Mouse (Mus musculus) gastrocnemius, postnatal 10 days (tissue): ENCODE data around the gene Rad50. TPM values are rescaled to one million over a fixed set of nuclear protein-coding genes. Genes with fewer than 3 reads are reported as not detected.

Source experiments
- DNase-seq: peaks from one replicate; pipeline ENCODE4 v3.0.0; 2021; ENCODE audit warnings: mixed read lengths
- total RNA-seq, 2 experiments: library from RNA; stranded (reverse); gene quantifications; 2 replicates each; pipeline ENCODE4 v1.2.3; 2021

The Rad50 gene
- total RNA-seq, 2 experiments from 2014 or later, result 7.9 to 10.1 TPM

GRCm38 (mm10) chr11:53633644-53634043 lies 73.5 kb downstream of the Rad50 start:
- no peak for DNase-seq

GRCm38 (mm10) chr11:53632122-53632733 lies 74.9 kb downstream of the Rad50 start:
- DNase-seq, result no peak

GRCm38 (mm10) chr11:53627859-53628258 lies 79.3 kb downstream of the Rad50 start:
- DNase-seq, result peak; percentile 69

GRCm38 (mm10) chr11:53626802-53627373 lies 80.2 kb downstream of the Rad50 start:
- no peak for DNase-seq

GRCm38 (mm10) chr11:53624124-53624523 lies 83.0 kb downstream of the Rad50 start:
- DNase-seq, result no peak

- DNase-seq, result no peak
Observed at GRCm38 (mm10) chr11:53623573-53623972, 83.5 kb downstream of the Rad50 start.

- no peak for DNase-seq
Observed at GRCm38 (mm10) chr11:53622440-53622806, 84.7 kb downstream of the Rad50 start.

- DNase-seq, result no peak
Observed at GRCm38 (mm10) chr11:53621582-53622439, 85.3 kb downstream of the Rad50 start.

GRCm38 (mm10) chr11:53620094-53620493 lies 87.0 kb downstream of the Rad50 start:
- DNase-seq, result no peak

- DNase-seq, result no peak
Observed at GRCm38 (mm10) chr11:53619428-53619827, 87.7 kb downstream of the Rad50 start.

GRCm38 (mm10) chr11:53618619-53619198 lies 88.4 kb downstream of the Rad50 start, which contains the start of gene Il4:
Gene Il4, minus strand, starts transcription at chr11:53618669.
- DNase-seq, result no peak

- no peak for DNase-seq
Observed at GRCm38 (mm10) chr11:53617562-53618109, 89.5 kb downstream of the Rad50 start.

- DNase-seq, result no peak
Observed at GRCm38 (mm10) chr11:53616748-53617558, 90.2 kb downstream of the Rad50 start.

- DNase-seq, result no peak
Observed at GRCm38 (mm10) chr11:53615575-53615974, 91.5 kb downstream of the Rad50 start.

GRCm38 (mm10) chr11:53615172-53615571 lies 91.9 kb downstream of the Rad50 start:
- no peak for DNase-seq

- DNase-seq, result no peak
Observed at GRCm38 (mm10) chr11:53609672-53610071, 97.4 kb downstream of the Rad50 start.

GRCm38 (mm10) chr11:53609231-53609630 lies 97.9 kb downstream of the Rad50 start:
- DNase-seq, result no peak

GRCm38 (mm10) chr11:53605609-53606008 lies 101.5 kb downstream of the Rad50 start:
- DNase-seq, result no peak

- no peak for DNase-seq
Observed at GRCm38 (mm10) chr11:53604983-53605382, 102.1 kb downstream of the Rad50 start.
